Mouse (Mus musculus) layer of hippocampus, postnatal 25 days (tissue): ENCODE data around the gene Cyp24a1. TPM values are rescaled to one million over a fixed set of nuclear protein-coding genes. Genes with fewer than 3 reads are reported as not detected.
"Not testable (repeated sequence)": the region's sequence is repeated elsewhere in the genome, so short reads cannot be mapped to it uniquely, and the experiment has no call there.

Experiments
- DNase-seq, 2 experiments: peaks; one replicate each; pipeline ENCODE4 v3.0.0; 2022; ENCODE audit warnings: mixed read lengths in 2 of 2, low spot score in 1 of 2; ENCODE audit errors: extremely low spot score in 1 of 2
- total RNA-seq, 2 experiments: library from RNA; stranded (reverse); gene quantifications; 2 replicates each; pipeline ENCODE4 v1.2.3; 2021

Cyp24a1 gene
- total RNA-seq, 2 experiments from 2014 or later = not detected

- no peak for DNase-seq
Measured at GRCm38 (mm10) chr2:170496154-170496930, 603 bp downstream of the Cyp24a1 start, which contains the start of gene Pfdn4. Gene Pfdn4, plus strand, starts transcription at chr2:170496428.

DNA sequence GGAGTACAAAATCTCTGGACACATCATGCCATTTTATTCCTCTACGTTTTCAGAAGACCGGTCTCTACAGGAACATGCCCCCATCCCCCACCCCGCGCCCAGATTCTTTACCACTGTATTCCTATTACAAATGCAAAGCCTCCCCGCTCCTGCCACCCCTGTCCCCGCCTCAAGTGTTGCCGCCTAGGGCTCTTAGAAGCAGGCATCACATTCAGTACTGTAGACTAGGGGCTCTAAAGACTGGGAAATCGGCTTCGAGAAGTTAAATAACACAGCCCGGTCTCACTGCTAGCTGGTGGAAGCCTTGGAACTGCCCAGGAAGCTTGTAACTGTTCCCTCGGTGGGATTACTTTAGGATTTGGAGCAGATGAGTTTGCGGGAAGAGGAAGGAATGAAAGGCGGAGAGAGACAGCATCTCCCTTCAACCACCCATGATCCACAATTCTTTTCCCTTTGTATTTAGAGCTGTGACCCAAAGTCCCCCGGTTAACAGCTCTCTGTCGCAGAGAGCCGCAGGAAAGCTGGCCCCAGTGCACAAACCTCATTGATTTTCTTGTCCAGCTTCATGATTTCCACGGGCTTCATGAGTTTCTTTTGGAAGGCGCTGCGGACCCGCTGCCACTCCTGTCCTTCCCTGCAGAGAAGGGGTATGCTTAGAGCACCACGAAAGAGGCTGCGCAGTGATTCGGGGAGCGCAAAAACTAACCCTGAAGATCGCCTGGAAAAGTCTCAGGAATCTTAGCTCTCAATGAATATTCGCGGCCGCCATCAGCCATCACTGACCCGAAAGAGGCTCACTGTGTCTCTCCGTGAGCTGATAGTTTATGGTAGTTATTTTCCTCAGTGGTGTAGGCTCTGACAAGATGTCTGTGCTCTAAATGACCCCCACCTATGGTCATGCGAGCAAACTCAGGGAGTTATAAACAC is 1.9 kb downstream of the Cyp24a1 start:
- no peak for DNase-seq

GRCm38 (mm10) chr2:170487890-170488502 is 8.9 kb downstream of the Cyp24a1 start:
- no peak for DNase-seq

- no peak for DNase-seq
Measured at GRCm38 (mm10) chr2:170487202-170487601, 9.7 kb downstream of the Cyp24a1 start.

DNA sequence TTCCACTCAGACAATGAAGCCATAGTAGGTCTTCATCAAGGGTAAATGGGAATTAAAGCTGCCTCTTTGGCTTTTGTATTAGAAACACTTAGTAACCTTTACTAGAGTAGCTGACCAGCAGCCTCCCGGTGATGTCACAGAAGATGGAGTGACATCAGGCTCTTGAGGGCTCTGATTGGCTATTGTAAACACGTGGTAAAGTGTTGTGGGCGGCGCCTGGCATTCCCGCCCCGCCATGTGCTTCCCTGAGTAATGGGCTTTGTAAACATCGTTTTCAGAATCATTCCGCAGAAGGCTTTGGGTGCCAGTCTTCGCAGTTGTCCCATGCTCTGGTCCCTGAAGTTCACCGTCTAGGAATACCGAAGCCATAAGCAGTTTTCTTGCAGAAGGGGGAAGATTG is 13.0 kb downstream of the Cyp24a1 start:
- no peak for DNase-seq

DNA sequence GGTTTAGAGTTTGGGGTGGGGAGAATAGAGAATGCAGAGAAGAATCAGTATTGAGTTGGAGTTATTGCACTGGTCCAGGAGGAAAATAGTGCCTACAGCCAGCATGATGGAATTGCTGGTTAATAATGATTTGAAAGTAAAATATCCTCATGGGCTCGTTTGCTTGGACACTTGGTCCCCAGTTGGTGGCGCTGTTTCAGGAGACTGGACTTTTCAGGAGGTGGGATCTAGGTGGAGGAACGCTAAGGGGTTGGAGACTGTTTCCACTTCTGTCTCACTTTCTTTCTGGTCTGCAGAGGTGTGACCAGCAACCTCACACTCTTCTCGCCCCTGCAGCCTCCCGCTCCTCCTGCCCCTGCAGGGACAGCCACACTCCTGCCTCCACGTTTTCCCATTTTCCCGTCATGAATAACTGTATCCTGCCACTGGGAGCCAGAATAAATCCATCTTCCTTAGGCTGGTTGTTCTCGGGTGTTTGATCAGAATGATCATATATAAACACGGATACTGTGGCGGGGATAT is 14.9 kb downstream of the Cyp24a1 start:
- DNase-seq = no peak

- DNase-seq = no peak
Measured at GRCm38 (mm10) chr2:170476643-170477042, 20.3 kb downstream of the Cyp24a1 start.

GRCm38 (mm10) chr2:170476215-170476614 is 20.7 kb downstream of the Cyp24a1 start:
- no peak for DNase-seq

- DNase-seq = no peak
Measured at GRCm38 (mm10) chr2:170475164-170475563, 21.8 kb downstream of the Cyp24a1 start.

- DNase-seq = no peak
Measured at GRCm38 (mm10) chr2:170474125-170474524, 22.8 kb downstream of the Cyp24a1 start.

DNA sequence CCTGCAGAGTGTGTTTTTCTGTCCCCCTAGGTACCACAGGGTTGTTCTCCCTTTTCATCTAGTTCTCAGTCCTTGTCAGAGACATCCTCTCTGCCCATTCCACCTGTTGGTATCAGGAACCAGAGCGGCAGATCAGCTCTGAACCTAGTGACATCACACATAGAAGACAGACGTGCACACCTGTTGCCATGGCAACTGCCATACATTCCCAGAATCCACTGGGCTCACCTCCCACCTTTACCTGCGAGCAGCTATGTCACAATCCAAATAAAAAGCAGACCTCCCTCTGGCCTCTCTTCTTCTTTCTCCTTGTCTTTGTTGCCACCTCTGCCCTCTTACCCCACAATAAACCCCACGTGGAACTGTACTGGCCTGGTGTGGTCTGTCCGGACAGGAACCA is 26.4 kb downstream of the Cyp24a1 start:
- no peak for DNase-seq

DNA sequence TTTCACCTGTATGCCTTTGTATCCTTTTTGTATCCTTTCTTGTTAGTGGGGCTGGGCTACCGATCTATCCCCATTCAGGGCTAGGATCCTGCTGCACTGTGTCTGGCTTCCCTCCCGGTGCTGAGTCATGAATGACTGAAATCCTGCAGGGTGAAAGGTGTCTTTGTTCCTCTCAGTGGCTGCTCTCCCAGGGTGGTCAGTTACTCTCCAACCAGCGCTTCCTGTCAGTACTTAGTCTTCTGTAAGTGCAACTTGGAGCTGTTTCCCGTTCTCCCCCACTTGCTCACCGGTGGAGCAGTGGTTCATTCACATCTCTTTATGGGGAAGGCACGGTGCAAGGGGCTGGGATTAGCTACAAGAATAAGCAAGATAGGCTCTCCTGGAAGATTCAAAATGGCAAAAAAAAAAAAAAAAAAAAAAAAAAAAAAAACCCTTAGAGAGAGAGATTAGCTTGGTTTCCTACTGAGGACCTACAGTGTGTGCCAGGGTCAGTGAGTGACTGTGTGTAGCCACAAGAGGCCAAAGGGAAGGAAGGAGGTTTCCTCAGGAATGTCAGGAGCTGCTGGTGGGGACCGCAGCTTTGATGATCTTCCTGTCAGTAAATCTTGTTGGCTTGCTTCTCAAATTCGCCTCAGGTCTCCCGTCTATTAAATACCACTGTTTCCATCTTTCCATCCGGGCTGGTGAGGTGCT is 27.2 kb downstream of the Cyp24a1 start:
- peak; percentile 17 to 43 for DNase-seq

DNA sequence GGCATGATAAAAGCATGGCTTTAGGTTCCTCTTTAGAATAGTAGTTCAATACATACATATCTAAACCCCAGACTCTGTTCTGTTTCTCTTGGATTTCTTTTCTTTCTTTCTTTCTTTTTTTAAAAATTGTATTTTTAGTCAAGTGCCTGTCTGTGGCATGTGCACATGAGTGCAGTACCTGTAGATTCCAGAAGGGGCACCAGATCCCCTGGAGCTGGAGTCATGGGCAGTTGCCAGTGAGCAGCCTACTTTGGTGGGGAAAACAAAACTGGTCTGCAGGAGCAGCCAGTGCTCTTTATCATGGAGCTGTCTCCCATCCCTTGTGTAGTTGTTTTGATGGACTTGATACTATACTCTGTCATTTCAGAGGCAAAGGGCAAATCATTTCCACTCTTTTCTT is 28.9 kb downstream of the Cyp24a1 start:
- peak in 1 of 2 experiments; percentile 16 for DNase-seq

DNA sequence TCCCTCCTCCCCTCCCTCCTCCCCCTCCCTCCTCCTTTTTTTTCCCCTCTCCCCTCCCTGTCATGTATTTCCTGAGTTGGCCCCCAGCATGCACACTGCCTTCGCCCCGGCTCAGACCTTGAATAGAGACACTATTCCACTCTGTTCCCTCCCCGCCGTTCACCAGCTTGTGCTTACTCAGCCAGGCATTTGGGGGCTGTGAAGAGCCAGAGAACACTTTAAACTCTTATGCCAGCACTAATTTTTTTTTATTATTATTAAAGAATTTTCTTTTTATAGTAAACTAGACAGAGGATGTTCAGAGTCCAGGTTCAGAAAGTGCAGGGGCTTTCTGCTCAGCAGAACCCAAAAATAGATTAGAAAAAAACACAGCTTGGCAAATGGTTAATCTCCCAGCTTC is 32.1 kb downstream of the Cyp24a1 start:
- DNase-seq = no peak

DNA sequence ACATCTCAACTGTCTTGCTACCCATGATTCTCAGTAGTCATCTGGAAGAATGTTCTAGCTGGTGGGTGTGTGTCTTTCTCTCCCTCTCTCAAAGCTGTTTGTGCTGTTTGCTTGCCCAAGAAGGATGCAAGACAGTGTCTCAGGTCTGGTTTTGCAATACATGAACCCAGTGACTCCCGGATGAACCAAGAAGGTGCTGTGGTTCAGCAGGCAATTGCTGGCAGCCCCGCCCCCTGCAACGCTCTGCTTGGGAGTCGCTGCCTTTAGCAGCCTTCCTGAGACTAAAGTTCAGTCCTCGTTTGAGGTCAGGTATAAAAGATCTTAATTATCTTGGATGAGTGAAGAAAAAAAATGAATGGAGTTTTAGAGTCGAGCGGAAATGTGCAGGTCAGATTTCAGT is 35.3 kb downstream of the Cyp24a1 start:
- no peak for DNase-seq

GRCm38 (mm10) chr2:170459805-170460204 is 37.1 kb downstream of the Cyp24a1 start:
- no peak for DNase-seq

DNA sequence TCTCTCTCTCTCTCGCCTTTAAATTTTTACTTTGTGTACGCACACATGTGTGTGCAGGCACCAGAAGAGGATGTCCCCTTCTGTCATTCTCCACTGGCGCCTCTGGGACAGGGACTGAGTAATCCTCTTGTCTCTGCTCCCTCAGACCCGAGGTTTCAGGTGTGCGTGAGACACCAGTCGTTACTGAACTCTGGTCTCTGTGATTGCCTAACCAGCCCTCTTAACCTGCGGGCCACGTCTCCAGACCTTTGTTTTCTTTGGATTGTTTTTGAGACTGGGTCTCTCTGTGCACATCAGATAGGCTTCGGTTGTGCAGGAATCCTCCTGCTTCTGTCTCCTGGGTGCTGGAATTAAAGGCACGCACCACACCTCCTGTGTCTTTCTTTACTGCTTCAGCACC is 37.8 kb downstream of the Cyp24a1 start:
- DNase-seq = no peak

DNA sequence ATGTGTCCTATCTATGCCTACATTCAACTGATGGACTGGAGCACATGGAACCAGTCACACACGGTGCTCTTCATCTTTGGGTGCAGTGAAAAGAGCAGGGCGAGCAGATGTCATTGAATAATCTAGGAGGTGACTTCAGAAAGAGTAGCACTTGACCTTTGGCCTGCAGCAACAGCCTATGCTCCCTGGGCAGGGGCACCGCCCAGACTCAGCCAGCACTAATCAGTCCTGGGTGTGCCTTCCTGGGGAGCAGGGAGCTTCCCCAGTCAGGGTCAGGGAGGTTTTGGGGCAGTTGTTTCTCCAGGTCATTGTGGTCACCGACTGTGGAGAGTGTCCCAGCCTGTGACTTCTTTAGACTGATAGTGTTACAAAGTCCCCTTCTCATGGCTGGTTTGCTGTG is 43.1 kb downstream of the Cyp24a1 start:
- not testable (repeated sequence) for DNase-seq

DNA sequence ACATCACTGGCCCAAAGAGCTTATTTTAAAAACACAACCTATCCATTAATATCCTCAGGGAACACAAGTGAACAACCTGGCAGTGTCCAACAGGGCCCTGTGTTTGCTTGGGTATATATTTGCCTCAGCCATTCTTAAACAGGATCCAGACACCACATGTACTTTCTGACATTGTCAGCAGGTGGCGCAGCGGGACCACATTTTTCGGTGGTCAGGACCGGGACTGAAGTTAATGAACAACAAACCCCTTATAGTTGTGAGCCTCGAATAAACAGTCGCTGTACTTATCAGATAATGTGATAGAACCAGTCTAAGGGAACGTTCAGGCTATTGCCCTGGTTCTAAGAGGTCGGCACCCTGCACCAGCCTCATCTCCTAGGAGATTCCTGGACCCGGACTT is 46.0 kb downstream of the Cyp24a1 start:
- DNase-seq = peak; percentile 69 to 79

DNA sequence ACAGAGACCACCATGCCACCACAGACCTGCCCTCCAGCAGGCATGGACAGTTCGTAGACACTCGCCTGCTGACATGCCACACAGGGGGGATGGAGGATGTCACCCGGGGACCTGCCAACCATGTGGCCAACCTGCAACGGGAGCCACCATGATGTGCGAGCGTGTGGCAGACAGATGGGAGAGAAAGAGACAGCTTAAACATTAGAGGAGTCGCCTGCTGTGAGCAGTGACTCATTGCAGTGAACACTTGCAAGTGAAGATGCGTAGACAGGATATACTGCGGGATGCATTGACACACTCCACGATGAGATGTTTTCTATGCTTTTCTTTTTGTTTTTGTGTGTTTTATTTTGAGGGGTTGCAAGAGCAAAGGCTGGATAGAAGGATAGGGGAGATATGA is 49.3 kb downstream of the Cyp24a1 start:
- no peak for DNase-seq
